ENCODE assay signal across 15 mouse cellular contexts in the genomic region with DNA sequence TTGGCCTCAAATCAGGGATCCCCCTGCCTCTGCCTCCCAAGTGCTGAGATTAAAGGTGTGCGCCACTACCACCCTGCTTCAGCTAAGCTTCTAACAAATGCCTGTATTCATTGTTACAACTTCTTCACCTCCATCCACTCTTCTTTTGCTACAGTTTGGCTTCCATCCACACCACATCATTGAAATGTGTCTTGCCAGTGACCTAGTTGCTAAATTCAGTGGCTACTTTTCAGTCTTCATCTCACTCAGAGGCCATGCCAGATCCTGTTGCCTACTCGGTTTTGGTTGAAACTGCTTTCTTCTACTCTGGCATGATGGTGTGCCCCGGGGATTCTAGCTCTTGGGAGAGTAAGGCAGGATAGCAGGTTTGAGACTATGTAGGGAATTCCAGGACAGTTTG.
"Had no signal": no experiment of that assay in that cellular context is flagged by ENCODE, and none has a peak within 500 bp of the region (broad histone marks: within the 10 kb centered on the region; RNA-seq: fewer than 3 reads in every experiment).

No protein-coding gene starts in this region.

- ATAC-seq: liver, embryonic 12.5 days; midbrain, embryonic 15.5 days had no signal

- DNase-seq: kidney, adult 11 months; kidney, adult 8-10 months; kidney, postnatal 10 days; kidney, postnatal 36 days; liver; lung, adult 18-20 months; lung, postnatal 14 days; right cerebral cortex, adult 18-20 months; right cerebral cortex, postnatal 14 days; right cerebral cortex, postnatal 4 days; thymus, adult 2 months; thymus, postnatal 14 days; thymus, postnatal 4 days had no signal
